Comparison of ENCODE assay signal across 8 mouse cellular contexts in genomic region chr19:4037788-4038232, GRCm38 (mm10). TPM values are rescaled to one million over a fixed set of nuclear protein-coding genes. Genes with fewer than 3 reads are reported as not detected.
DNase-seq lines count a peak whose midpoint lies in the region; ATAC-seq and TF ChIP-seq lines count a peak whose summit lies in the region.

Gene Gstp1, minus strand, starts transcription at chr19:4037985.

- TF ChIP-seq POLR2A in CH12.LX (IDR thresholded peaks at IDR 0.05; ENCODE audit: low read depth, low read length): peak; percentile 98

- 0 out of 2 replicates have a peak within 1 kb of the TSS, but pooled peaks have one; percentile 22 for H3K27ac ChIP-seq in CH12.LX (ENCODE audit: insufficient read depth, low read depth)
- 0 out of 2 replicates have a peak within 1 kb of the TSS, but pooled peaks have one; percentile 65 for H3K27ac ChIP-seq in forebrain, embryonic 12.5 days
- H3K27ac ChIP-seq in heart, embryonic 16.5 days (ENCODE audit: low read length): peak within 1 kb of the TSS; percentile 85
- peak within 1 kb of the TSS; percentile 81 for H3K27ac ChIP-seq in liver, embryonic 13.5 days
- peak within 1 kb of the TSS; percentile 87 for H3K27ac ChIP-seq in stomach, embryonic 15.5 days

- peak; percentile 89 for DNase-seq in CH12.LX (ENCODE audit: extremely low read depth)
- DNase-seq in c-Kit-positive CD71-positive TER-119-positive erythroid progenitor cells, embryonic 14.5 days (ENCODE audit: low spot score): peak; percentile 83
- peak; percentile 91 to 94 for DNase-seq in kidney, postnatal 25 days
- peak; percentile 81 for DNase-seq in liver, embryonic 13.5 days
- peak; percentile 84 for DNase-seq in neural tube, embryonic 10.5 days (ENCODE audit: extremely low spot score, low spot score)

- peak in 1 of 2 experiments; percentile 3; a peak in 1 of 4 replicates for TF ChIP-seq CTCF in CH12.LX (conservative IDR thresholded peaks at IDR 0.05 in 1 of 2, IDR thresholded peaks at IDR 0.05 in 1 of 2; ENCODE audit: low read depth in 2 of 2, low read length in 2 of 2)

- in situ Hi-C loops in CH12.LX (cut with MboI; ENCODE audit: low pct_ligation_motif_present, low pct_unique_long_range_greater_than_20kb, low sequenced_read_pairs): no loop called here

- no peaks in the 10 kb centered on the region for H3K9me3 ChIP-seq in CH12.LX (replicated peaks; ENCODE audit: low read length)
- no peaks in the 10 kb centered on the region for H3K9me3 ChIP-seq in forebrain, embryonic 12.5 days
- H3K9me3 ChIP-seq in heart, embryonic 16.5 days (replicated peaks; ENCODE audit: control insufficient read depth, low read length): no peaks in the 10 kb centered on the region
- no peaks in the 10 kb centered on the region; the same call in 1 of the 2 replicates for H3K9me3 ChIP-seq in liver, embryonic 13.5 days (replicated peaks)
- H3K9me3 ChIP-seq in stomach, embryonic 15.5 days: no peaks in the 10 kb centered on the region

- TF ChIP-seq RAD21 in CH12.LX (IDR thresholded peaks at IDR 0.05; ENCODE audit: low read depth, low read length): no peak

- peaks cover 10 to 25% of the 10 kb centered on the region in 2 experiments for H3K4me1 ChIP-seq in CH12.LX (ENCODE audit: control insufficient read depth in 1 of 2, insufficient read depth in 2 of 2)
- peaks cover 11% of the 10 kb centered on the region for H3K4me1 ChIP-seq in forebrain, embryonic 12.5 days
- H3K4me1 ChIP-seq in heart, embryonic 16.5 days (ENCODE audit: control insufficient read depth, insufficient read depth, low read length): peaks cover 12% of the 10 kb centered on the region; the same call in 1 of the 2 replicates
- peaks cover 48% of the 10 kb centered on the region for H3K4me1 ChIP-seq in liver, embryonic 13.5 days (replicated peaks)
- H3K4me1 ChIP-seq in stomach, embryonic 15.5 days: peaks cover 11% of the 10 kb centered on the region

- peak within 1 kb of the TSS; percentile 70 to 92 (median 76) for H3K4me3 ChIP-seq in CH12.LX (replicated peaks in 1 of 3; ENCODE audit: low read depth in 2 of 3, low read length in 2 of 3, poor library complexity in 1 of 3)
- H3K4me3 ChIP-seq in forebrain, embryonic 12.5 days (replicated peaks): peak within 1 kb of the TSS; percentile 62
- H3K4me3 ChIP-seq in heart, embryonic 16.5 days (ENCODE audit: low read length): peak within 1 kb of the TSS; percentile 67
- H3K4me3 ChIP-seq in liver, embryonic 13.5 days (replicated peaks): peak within 1 kb of the TSS; percentile 70
- H3K4me3 ChIP-seq in stomach, embryonic 15.5 days (replicated peaks): peak within 1 kb of the TSS; percentile 74

- ATAC-seq in forebrain, embryonic 12.5 days (ENCODE audit: low FRiP score): peak; percentile 87
- peak; percentile 93 for ATAC-seq in heart, embryonic 16.5 days (replicated peaks; ENCODE audit: extremely low read depth, insufficient read depth, low FRiP score)
- ATAC-seq in liver, embryonic 13.5 days (ENCODE audit: low read depth): peak; percentile 84
- peak; percentile 71 for ATAC-seq in stomach, embryonic 15.5 days (ENCODE audit: insufficient read depth, low FRiP score, low read depth)

- peaks cover 4% of the 10 kb centered on the region; the same call in 1 of the 2 replicates for H3K79me2 ChIP-seq in CH12.LX (replicated peaks; ENCODE audit: control insufficient read depth, extremely low read depth, insufficient read depth, poor library complexity, severe bottlenecking)

- peaks cover 4 to 15% of the 10 kb centered on the region in 2 experiments for H3K36me3 ChIP-seq in CH12.LX (replicated peaks in 1 of 2; ENCODE audit: control insufficient read depth in 1 of 2, insufficient read depth in 1 of 2, low read length in 1 of 2)
- no peaks in the 10 kb centered on the region; the same call in 1 of the 2 replicates for H3K36me3 ChIP-seq in forebrain, embryonic 12.5 days (replicated peaks)
- peaks cover 2% of the 10 kb centered on the region for H3K36me3 ChIP-seq in heart, embryonic 16.5 days (ENCODE audit: control insufficient read depth, insufficient read depth)
- H3K36me3 ChIP-seq in liver, embryonic 13.5 days: peaks cover 9% of the 10 kb centered on the region; the same call in 1 of the 2 replicates
- H3K36me3 ChIP-seq in stomach, embryonic 15.5 days: no peaks in the 10 kb centered on the region

- dilution Hi-C loops in CH12.LX (cut with MboI; ENCODE audit: extremely low pct_ligation_motif_present, extremely low pct_unique_long_range_greater_than_20kb, low sequenced_read_pairs): no loop called here

- no peak for TF ChIP-seq EP300 in CH12.LX (IDR thresholded peaks at IDR 0.05; ENCODE audit: low read length)

- H3K4me2 ChIP-seq in CH12.LX (ENCODE audit: insufficient read depth, low read depth, poor library complexity, severe bottlenecking): peak within 1 kb of the TSS; percentile 94
- peak within 1 kb of the TSS; percentile 71 for H3K4me2 ChIP-seq in forebrain, embryonic 12.5 days
- peak within 1 kb of the TSS; percentile 85 for H3K4me2 ChIP-seq in heart, embryonic 16.5 days (ENCODE audit: low read depth, low read length)
- peak within 1 kb of the TSS; percentile 84 for H3K4me2 ChIP-seq in liver, embryonic 13.5 days
- H3K4me2 ChIP-seq in stomach, embryonic 15.5 days: peak within 1 kb of the TSS; percentile 68

- 0% methylated on average over 26 of the region's 26 CpGs for WGBS in forebrain, embryonic 12.5 days
- under 1% methylated on average over 26 of the region's 26 CpGs for WGBS in heart, embryonic 16.5 days
- WGBS in liver, embryonic 13.5 days (ENCODE audit: insufficient replicate concordance): 1% methylated on average over 26 of the region's 26 CpGs
- WGBS in stomach, embryonic 15.5 days: under 1% methylated on average over 26 of the region's 26 CpGs

- peak within 1 kb of the TSS; percentile 76 for H3K9ac ChIP-seq in CH12.LX (ENCODE audit: insufficient read depth, low read depth)
- H3K9ac ChIP-seq in forebrain, embryonic 12.5 days: peak within 1 kb of the TSS; percentile 72
- H3K9ac ChIP-seq in heart, embryonic 16.5 days (ENCODE audit: low read length): peak within 1 kb of the TSS; percentile 89
- peak within 1 kb of the TSS; percentile 84 for H3K9ac ChIP-seq in liver, embryonic 13.5 days
- H3K9ac ChIP-seq in stomach, embryonic 15.5 days: peak within 1 kb of the TSS; percentile 67

- no peaks in the 10 kb centered on the region for H3K27me3 ChIP-seq in CH12.LX (replicated peaks)
- no peaks in the 10 kb centered on the region for H3K27me3 ChIP-seq in forebrain, embryonic 12.5 days
- H3K27me3 ChIP-seq in heart, embryonic 16.5 days (ENCODE audit: control insufficient read depth, insufficient read depth, low read length): no peaks in the 10 kb centered on the region
- H3K27me3 ChIP-seq in liver, embryonic 13.5 days: no peaks in the 10 kb centered on the region
- no peaks in the 10 kb centered on the region for H3K27me3 ChIP-seq in stomach, embryonic 15.5 days (replicated peaks)

TF ChIP-seq in CH12.LX, 34 proteins besides CTCF, POLR2A, EP300 and RAD21 (continues in another document):
- TF ChIP-seq SIN3A (IDR thresholded peaks at IDR 0.05; ENCODE audit: low read length) (0 out of 2 replicates have a peak, but pooled peaks have one; percentile 37), MAFK (IDR thresholded peaks at IDR 0.05; ENCODE audit: insufficient replicate concordance, low read length) (peak; percentile 93), ZC3H11A (IDR thresholded peaks at IDR 0.05; ENCODE audit: low read depth, low read length) (no peak), MYC (IDR thresholded peaks at IDR 0.05; ENCODE audit: low read depth, low read length) (peak; percentile 66; the same call in 1 of the 2 replicates), PAX5 (IDR thresholded peaks at IDR 0.05; ENCODE audit: low read length) (no peak), HCFC1 (IDR thresholded peaks at IDR 0.05; ENCODE audit: low read depth, low read length) (peak; percentile 67; the same call in 1 of the 2 replicates), JUND (conservative IDR thresholded peaks at IDR 0.05; ENCODE audit: low read depth, low read length) (no peak), NELFE (IDR thresholded peaks at IDR 0.05; ENCODE audit: low read depth, low read length) (peak; percentile 97), JUN (IDR thresholded peaks at IDR 0.05; ENCODE audit: insufficient read depth, low read depth, low read length) (no peak), E2F4 (IDR thresholded peaks at IDR 0.05; ENCODE audit: insufficient replicate concordance, low read depth, low read length) (no peak), USF1 (IDR thresholded peaks at IDR 0.05; ENCODE audit: low read depth, low read length) (no peak), GABPA (IDR thresholded peaks at IDR 0.05; ENCODE audit: insufficient replicate concordance, low read depth, low read length) (no peak), UBTF (IDR thresholded peaks at IDR 0.05; ENCODE audit: low read depth, low read length) (no peak), POLR2AphosphoS2 (IDR thresholded peaks at IDR 0.05; ENCODE audit: low read depth, low read length) (peak; percentile 77; the same call in 1 of the 2 replicates), RCOR1 (conservative IDR thresholded peaks at IDR 0.05; ENCODE audit: low read depth, low read length) (no peak), CHD2 (IDR thresholded peaks at IDR 0.05; ENCODE audit: low read length) (no peak), ELF1 (IDR thresholded peaks at IDR 0.05; ENCODE audit: low read depth, low read length) (peak; percentile 76), ZNF384 (IDR thresholded peaks at IDR 0.05; ENCODE audit: low read depth, low read length) (no peak), MEF2A (IDR thresholded peaks at IDR 0.05; ENCODE audit: borderline replicate concordance, low read depth, low read length) (peak; percentile 60; the same call in 1 of the 2 replicates), ETS1 (conservative IDR thresholded peaks at IDR 0.05; ENCODE audit: low read depth, low read length) (no peak), USF2 (conservative IDR thresholded peaks at IDR 0.05; ENCODE audit: low read depth, low read length) (no peak), NRF1 (IDR thresholded peaks at IDR 0.05; ENCODE audit: low read depth, low read length) (peak; percentile 76), MAX (IDR thresholded peaks at IDR 0.05; ENCODE audit: low read length) (peak; percentile 83), IRF4 (IDR thresholded peaks at IDR 0.05; ENCODE audit: low read depth, low read length) (peak; percentile 54), SMC3 (IDR thresholded peaks at IDR 0.05; ENCODE audit: low read depth, low read length) (no peak), MXI1 (IDR thresholded peaks at IDR 0.05; ENCODE audit: low read depth, low read length) (peak; percentile 81; the same call in 1 of the 2 replicates)

RNA-seq across cellular contexts. Expression of gene Gstp1, which starts in this region (rescaled TPM):
- total RNA-seq in CH12.LX (2012; rRNA removed): 529 and 544 TPM in 2 replicates
- 333 and 343 TPM in 2 replicates for total RNA-seq in CH12.LX (2014; rRNA removed)
- polyA plus RNA-seq in CH12.LX (2012; ENCODE audit: insufficient read length, low read depth): 468 and 696 TPM in 2 replicates
- 321 and 346 TPM in 2 replicates for polyA plus RNA-seq in forebrain, embryonic 12.5 days (2016; fragmentation: Nextera tagmentation; extraction: Ambion mirVana)
- polyA plus RNA-seq in heart, embryonic 16.5 days (2015; fragmentation: Nextera tagmentation; extraction: Ambion mirVana): 378 and 420 TPM in 2 replicates
- 629 and 652 TPM in 2 replicates for polyA plus RNA-seq in liver, embryonic 13.5 days (2015; fragmentation: Nextera tagmentation; extraction: Ambion mirVana)
- 711 and 842 TPM in 2 replicates for polyA plus RNA-seq in stomach, embryonic 15.5 days (2015; fragmentation: Nextera tagmentation; extraction: Ambion mirVana)

Comparison
In these comparisons a context has a peak if more than half of its experiments do, and no peak if none do; other contexts are left out.
1. Peak in every context shown above with its lines: DNase-seq, ATAC-seq, H3K4me3 ChIP-seq and H3K27ac ChIP-seq.
2. H3K27ac ChIP-seq: peak in every context shown above with its lines; median percentile 87 in stomach, embryonic 15.5 days; 85 in heart, embryonic 16.5 days; 81 in liver, embryonic 13.5 days; 65 in forebrain, embryonic 12.5 days; 22 in CH12.LX.